Mouse (Mus musculus) v-Abl transformed pro-B cells (cell line): ENCODE data around the gene Polr3h.

ENCODE experiments used
- in situ Hi-C, 2 experiments: fragments of 400-800 bp; cut with MboI; formaldehyde crosslinking; loops; one replicate each; pipeline ENCODE4 v1.15.1; 2025; ENCODE audit not compliant: unreplicated experiment in 2 of 2

Polr3h gene

DNA sequence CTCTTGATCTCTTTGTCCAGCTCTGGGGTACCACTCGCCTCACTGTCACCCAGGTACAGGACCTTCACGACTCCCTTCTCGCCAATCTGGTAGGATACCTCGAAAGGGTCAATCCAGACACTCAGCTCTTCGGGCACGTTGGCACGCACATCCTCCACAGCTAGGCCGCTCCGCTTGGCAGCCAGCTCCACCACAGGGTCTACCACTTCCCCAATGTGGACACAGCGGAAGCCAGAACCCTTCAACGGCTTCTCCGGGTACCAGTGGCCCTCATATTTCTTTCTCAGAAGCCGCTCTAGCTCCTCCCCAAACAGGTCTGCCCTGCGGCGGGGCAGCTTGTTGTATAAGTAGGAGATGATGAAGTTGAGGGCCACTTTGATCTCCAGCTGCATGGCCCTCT lies 74.7 kb downstream of the Polr3h start:
- in situ Hi-C loops: no loop called here

DNA sequence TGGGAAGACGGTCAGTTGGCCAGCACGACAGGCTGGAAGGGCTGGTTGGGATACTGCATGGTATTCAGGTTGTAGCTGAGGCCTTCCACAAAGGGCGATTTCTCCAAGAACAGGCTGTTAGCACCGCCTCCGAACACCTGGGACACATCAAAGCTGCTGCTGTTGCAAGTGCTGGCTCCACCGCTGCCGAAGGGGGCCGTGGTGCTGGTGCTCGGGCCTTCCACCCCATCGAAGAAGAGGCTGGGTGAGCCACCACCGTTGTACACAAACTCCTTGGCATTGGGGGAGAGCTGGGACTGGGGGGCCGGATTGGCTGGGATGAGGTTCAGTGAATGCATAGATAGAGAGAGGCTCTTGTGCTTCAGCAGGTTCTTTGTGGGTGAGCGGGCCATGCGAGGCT lies 75.3 kb downstream of the Polr3h start:
- in situ Hi-C loops: no loop called here

DNA sequence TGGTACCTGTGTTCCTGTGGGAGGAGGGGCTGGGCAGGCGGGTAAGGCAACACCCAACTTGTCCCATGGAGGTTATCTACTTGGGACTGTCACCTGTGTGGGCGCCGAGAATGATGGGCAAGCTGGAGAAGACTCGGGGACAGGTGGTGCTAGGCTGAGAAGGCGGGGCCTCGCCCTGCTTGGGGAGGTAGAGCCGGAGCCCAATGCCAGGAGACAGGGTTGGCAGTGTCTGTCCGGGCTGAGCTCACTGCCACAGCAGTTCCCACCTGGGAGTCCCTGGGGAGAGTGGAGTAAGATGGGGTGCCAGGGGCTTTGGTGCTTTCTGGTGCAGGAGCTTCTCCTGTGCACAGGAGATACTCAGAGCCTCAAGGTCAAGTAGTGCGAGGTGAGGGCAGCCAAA lies 76.9 kb downstream of the Polr3h start:
- in situ Hi-C loops: no loop called here

DNA sequence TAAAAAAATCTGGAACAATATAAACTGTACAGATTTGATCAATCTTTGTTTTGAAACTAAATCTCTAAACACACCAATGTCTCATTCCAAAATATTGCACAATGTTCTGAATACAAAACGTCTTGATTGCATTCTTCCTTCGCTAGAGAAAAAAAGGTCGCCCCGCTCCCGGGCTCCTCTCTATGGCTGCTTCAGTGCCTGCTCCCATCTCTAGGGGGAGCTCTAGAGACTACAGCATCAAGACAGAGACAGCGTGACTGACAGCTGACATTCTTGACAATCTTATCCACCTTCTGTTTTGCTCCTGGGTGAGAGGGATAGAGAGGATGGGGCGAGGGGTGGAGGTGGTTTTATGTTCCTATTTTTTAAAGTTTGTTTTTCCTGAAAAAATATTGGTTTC lies 77.7 kb downstream of the Polr3h start:
- in situ Hi-C loops: no loop called here

DNA sequence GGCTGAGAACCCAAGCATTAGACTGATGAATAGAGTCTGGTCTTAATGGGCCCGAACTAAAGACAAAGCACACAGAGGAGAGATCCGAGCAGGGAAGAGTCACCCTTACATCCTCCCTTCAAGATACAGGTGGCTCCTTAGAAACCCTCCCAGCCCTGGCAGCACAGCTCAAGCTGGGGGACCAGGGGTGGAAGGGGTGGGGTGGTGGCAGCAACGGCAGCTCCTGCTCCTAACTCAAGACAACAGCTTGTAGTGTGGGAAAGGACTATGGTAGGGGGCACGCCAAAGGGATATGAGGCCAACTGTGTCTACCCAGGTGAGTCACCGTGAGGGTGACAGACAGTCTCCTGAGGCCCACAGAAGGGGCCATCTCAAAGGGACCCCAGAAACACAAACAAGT lies 78.2 kb downstream of the Polr3h start:
- in situ Hi-C loops: no loop called here

DNA sequence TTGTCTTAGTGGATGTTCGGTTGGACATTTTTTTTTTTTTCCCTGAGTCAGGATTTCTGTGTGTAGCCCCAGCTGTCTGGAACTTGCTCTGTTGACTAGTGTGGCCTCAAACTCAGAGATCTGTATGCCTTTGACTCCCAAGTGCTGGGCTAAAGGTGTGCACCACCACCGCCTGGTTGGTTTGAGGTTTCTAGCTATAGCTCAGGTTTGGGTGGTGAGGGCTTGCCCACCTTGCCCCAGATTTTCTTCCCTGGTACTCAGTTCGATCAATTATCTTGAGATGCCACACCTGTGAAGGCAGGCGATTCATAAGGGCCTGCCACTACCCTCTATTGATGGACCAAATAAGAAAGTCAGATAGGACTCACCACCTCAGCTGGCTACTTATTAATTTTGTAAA lies 78.9 kb downstream of the Polr3h start:
- in situ Hi-C loops: no loop called here

DNA sequence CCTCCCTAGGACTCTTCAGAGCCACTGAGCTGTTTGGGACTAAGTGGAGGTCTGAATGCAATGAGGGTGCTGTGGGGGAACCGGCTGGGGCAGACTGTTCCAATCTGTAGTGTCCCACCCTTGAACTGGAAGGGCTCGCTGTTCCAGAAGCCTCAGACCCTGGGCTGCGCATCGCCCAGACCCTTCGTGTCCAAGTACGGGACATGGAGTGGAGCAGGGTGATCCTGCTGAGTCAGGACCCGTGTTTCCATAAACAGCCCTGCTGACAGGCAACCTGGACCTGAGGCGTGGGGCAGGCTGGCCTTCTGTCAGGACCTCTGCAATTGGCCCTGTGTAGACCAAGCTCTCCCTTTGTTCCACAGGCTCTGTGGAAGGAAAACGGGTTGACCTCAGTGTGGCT lies 79.3 kb downstream of the Polr3h start:
- in situ Hi-C loops: no loop called here

DNA sequence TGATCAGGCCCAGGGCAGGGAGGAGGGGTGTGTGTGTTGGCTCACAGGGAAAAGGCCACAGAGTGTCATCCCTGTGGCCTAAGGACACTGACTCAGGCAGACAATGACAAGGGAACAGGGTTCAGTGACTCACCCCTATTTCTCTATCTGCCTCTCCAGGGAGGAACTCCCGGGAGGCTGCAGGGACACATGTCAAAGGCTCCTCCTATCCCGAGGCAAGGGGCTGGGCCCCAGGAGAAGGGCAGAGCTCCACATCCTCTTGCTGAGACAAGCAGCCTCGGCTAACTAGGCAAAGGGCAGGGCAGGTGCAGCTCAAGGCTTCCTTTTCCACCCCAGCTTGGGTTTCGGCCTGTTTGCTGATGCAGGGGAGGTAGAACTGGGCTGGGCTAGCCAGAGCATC lies 80.3 kb downstream of the Polr3h start:
- in situ Hi-C loops: no loop called here

DNA sequence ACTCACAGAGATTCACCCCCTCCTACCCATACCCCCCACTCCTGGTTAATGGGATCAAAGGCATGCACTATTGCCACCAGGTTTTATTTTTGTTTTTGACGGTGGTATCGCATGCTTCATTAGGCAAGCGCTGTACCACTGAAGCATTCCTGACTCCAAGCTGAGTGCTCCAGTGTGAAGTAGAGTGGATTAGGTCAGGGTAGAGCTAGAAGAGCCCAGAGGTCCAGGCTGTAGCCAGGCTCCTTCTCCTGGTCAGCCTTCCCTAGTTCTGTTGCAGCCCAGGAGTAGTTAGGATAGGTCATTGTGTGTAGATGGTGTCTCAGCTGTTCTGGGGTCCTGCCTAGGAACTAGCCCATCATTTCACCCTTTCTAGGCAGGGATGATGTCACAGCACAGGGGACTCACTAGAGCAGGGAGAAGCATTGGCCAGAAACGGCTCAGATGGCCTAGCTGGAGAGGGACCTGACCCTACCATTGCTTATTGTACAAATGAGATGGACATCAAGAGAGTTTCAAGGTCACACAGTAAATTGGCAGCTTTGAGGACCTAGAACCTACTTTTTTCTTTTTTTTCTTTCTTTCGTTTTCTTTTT lies 80.9 kb downstream of the Polr3h start:
- in situ Hi-C loops: no loop called here

DNA sequence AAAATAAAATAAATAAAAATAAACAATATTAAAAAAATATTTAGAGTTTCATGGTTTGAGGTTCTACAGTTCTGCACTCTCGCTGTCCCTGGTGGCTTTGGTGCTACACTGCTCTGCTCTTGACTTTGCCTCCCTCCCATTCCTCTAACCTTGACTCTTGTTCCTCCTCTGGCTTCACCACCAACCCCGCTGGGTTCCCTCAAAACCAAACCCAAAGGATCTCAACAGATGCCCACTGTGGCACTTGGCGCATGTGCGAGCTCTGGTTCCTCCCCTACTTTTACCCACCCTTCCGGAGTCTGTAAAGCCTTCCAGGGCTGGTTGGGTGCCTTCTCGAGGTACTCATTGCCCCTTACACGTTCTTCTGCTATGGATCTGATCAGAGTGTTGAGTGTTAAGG lies 83.8 kb downstream of the Polr3h start:
- in situ Hi-C loops: no loop called here

DNA sequence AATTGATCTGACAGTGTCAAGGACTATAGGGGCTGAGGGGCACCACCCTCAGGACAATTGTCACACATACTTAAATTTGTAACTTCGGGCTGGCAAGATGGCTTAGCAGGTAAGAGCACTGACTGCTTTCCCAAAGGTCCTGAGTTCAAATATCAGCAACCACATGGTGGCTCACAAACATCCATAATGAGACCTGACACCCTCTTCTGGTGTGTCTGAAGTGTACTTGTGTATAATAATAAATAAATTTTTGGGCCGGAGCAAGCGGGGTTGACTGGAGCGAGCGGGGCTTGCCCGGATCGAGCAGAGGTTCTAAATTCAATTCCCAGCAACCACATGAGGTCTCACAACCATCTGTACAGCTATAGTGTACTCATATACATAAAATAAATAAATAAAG lies 85.7 kb downstream of the Polr3h start:
- in situ Hi-C loops: no loop called here

DNA sequence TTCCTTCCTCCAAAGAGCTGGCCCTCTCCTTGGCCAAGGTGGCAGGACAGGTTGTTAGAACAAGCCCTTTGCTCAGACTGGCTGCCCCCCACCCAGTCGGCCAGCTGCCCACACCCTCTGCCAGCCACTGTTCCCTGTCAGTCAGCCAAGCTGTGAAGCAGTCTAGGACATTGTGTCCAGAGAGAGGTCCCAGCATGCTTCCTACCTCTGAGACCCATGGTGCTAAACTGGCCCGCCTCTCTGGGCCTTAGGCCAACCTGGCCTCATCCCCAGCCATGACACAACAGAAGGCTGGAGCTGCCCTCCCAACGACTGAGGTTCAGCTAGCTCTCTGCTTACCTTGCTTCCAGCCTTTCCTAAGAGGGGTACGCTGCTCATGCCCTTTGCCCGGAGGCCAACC lies 86.4 kb downstream of the Polr3h start:
- in situ Hi-C loops: no loop called here

DNA sequence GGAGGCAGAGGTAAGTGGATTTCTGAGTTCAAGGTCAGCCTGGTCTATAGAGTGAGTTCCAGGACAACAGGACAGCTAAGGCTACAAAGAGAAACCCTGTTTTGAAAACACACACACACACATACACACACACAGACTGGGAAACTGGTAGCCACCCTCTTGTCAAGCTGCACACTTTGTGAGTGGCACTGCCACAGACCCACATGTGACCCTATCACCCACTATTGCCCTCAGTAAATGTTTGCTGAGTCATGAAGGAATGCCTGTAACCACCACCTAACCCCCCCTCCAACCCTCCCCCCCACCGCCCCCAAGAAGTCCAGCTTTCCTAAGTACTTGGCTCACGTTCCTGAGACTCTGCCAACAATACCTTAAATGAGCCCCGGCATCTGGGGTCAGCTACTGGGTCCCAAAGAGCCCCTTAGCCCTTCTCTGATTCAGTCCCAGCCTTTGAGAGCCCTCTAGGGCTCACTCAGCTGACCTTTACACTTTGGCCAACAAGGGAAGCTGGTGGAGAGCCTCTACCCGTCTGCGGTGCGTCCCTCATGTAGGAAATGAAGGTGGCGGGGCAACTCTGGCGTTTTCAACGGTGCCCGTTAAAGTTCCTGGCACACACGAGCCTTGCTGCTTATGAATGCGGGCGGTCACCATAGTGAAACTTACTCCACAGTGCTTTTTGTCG lies 87.3 kb downstream of the Polr3h start:
- in situ Hi-C loops: no loop called here
